Mouse (Mus musculus): ENCODE results near the gene Gm17660. TPM values are rescaled to one million over a fixed set of nuclear protein-coding genes. Genes with fewer than 3 reads are reported as not detected.

Gene Gm17660
- polyA plus RNA-seq, 1 experiment from 2014 or later: 0.44 TPM

DNA sequence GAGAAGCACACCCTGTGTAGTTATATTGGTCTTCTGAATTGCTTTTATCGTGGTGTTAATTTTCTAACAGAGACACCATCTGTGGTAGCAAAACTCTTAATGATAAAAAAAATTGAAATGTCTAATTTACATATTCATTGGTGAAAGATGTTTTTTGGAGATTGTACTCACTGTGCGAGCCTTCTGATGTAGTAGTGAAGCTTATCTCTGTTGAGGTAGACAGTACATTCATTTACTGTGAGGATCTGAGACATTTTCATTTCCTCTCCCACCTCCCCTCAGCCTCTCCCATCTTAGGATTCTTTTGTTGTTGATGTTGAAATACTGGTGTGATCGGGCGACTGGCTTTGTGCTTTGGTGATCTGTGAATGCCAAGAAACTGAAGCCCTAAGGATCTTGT, 6.4 kb downstream of the Gm17660 start:
- no peak overlapping the region for H3K27ac ChIP-seq (ENCODE audit: low read depth, low read length)

DNA sequence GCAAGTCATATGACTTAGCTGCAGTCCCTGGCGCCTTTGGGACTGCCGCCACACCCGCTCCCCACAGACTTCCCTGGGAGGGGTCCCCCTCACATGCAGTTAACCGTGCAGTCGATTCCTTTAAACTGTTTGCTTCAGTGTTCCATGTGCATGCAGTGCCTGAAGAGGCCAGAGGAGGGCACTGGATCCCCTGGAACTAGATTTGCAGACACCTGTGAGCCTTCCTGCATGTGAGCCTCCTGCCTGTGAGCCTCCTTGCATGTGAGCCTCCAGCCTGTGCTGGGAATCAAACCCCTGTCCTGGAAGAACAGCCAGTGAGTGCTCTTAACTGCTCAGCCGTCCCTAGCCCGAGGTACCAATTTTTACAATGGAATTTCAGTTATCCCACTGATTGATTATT, 8.7 kb downstream of the Gm17660 start:
- H3K4me3 ChIP-seq (ENCODE audit: low read depth, low read length): no peak overlapping the region
- H3K9me3 ChIP-seq (ENCODE audit: control insufficient read depth, low read length): no peaks in the 10 kb centered on the region
- H3K36me3 ChIP-seq (ENCODE audit: control insufficient read depth, insufficient read depth, low read length): peaks cover 6% of the 10 kb centered on the region; the same call in 1 of the 2 replicates
- H3K27me3 ChIP-seq (ENCODE audit: control insufficient read depth, insufficient read depth, low read length): no peaks in the 10 kb centered on the region
- no peak overlapping the region for H3K9ac ChIP-seq (replicated peaks; ENCODE audit: low read depth, low read length)
- H3K27ac ChIP-seq (ENCODE audit: low read depth, low read length): no peak overlapping the region
- no peak overlapping the region for H3K4me2 ChIP-seq (ENCODE audit: low read depth, low read length)
- 87% methylated on average over 7 of the region's 7 CpGs for WGBS
- H3K4me1 ChIP-seq (ENCODE audit: control insufficient read depth, insufficient read depth, low read length): no peaks in the 10 kb centered on the region
- no peak; the same call in 1 of the 2 replicates for ATAC-seq (ENCODE audit: low read depth)

More for the DNA sequence above, 6.4 kb downstream of the Gm17660 start:
- no peak for ATAC-seq (ENCODE audit: low read depth)
- no peaks in the 10 kb centered on the region for H3K27me3 ChIP-seq (ENCODE audit: control insufficient read depth, insufficient read depth, low read length)
- H3K9ac ChIP-seq (replicated peaks; ENCODE audit: low read depth, low read length): no peak overlapping the region
- 58% methylated on average over 4 of the region's 4 CpGs for WGBS
- no peaks in the 10 kb centered on the region for H3K9me3 ChIP-seq (ENCODE audit: control insufficient read depth, low read length)
- H3K4me2 ChIP-seq (ENCODE audit: low read depth, low read length): no peak overlapping the region
- no peaks in the 10 kb centered on the region for H3K4me1 ChIP-seq (ENCODE audit: control insufficient read depth, insufficient read depth, low read length)
- H3K36me3 ChIP-seq (ENCODE audit: control insufficient read depth, insufficient read depth, low read length): no peaks in the 10 kb centered on the region
- H3K4me3 ChIP-seq (ENCODE audit: low read depth, low read length): no peak overlapping the region

DNA sequence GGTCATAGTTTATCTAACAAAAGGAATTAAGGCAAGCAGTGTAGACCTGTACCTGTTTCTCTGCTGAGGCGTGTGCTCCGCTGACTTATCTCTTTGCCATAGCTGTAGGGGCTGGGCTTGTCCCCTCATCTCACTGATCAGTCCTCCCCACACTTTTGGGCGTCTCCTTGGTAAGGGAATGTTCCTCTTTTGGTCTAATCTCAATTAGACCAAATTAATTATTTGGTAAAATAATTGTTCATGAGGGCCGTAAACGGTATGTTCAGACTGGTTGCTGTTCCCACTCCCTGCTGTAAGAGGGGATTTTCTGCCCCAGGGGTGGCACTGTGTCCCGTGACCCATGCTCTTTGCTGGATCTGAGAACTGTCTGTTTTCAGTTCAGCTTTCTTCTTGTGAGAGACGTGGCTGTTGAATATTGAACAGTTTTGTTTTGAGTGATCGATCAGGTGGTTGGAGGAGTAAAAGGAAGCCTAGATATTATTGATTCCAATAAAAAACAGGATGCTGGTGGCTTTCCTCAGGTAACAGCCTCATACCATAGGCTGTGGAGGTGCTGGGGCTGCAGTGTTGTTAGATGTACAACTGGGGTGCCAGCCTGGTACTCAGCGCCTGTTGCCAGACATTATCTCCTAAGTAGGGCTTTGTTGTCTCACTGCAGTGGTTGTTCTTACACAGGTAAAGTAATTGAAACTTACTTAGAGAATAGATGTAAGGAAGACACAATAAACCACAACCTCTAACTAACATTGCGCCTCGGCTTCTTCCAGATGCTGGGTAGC, 14.4 kb downstream of the Gm17660 start:
- no peak overlapping the region for H3K4me2 ChIP-seq (ENCODE audit: low read depth, low read length)
- peaks cover 30% of the 10 kb centered on the region for H3K36me3 ChIP-seq (ENCODE audit: control insufficient read depth, insufficient read depth, low read length)

DNA sequence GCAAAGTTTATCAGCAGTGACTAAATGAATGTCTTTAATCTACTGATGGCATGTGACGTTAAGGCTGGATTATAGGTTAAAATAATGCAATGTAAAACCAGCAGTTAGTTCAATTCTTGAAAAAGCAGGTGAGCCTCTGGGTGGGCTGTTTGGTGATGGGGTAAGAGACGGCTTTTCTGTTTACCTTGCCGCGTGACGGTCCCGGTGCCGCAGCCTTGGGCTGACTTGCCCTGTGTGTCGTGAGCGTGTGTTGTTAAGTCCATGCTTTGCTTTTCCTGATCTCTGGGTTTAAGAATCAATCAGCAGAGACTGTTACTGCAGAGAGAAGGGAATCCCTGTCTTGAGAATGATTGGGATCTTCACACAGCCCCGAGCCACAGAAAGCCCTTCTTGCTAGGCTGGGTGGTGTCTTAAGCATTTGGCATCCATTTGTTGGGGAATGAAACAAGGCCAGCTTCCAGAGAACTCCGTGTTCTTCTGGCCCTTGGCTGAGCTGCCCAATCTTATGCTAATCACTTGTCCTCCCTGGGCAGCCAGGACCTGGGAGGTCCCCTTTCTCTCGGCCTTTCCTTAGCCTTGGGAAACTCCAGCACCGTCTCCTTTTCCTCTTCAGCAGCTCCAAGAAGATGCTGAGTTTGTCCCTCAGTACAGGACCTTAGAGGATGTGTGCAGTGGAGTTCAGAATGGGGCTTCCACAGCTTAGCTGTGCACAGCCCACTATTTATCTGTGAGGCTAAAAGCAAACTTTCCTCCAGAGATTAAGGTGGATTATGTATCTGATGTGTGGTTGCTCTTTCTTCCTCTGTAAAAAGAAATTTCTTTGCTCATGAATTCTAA, 15.3 kb downstream of the Gm17660 start:
- Histone ChIP-seq H3K36me3 (ENCODE audit: control insufficient read depth, insufficient read depth, low read length) (peaks cover 30% of the 10 kb centered on the region), H3K9ac (replicated peaks; ENCODE audit: low read depth, low read length) (no peak overlapping the region), H3K4me2 (ENCODE audit: low read depth, low read length) (no peak overlapping the region), H3K9me3 (ENCODE audit: control insufficient read depth, low read length) (no peaks in the 10 kb centered on the region), H3K27me3 (ENCODE audit: control insufficient read depth, insufficient read depth, low read length) (no peaks in the 10 kb centered on the region), H3K4me3 (ENCODE audit: low read depth, low read length) (no peak overlapping the region), H3K27ac (ENCODE audit: low read depth, low read length) (no peak overlapping the region), H3K4me1 (ENCODE audit: control insufficient read depth, insufficient read depth, low read length) (no peaks in the 10 kb centered on the region)
- no peak for ATAC-seq (ENCODE audit: low read depth)
- WGBS: 88% methylated on average over 13 of the region's 13 CpGs

More for the DNA sequence above, 14.4 kb downstream of the Gm17660 start:
- Histone ChIP-seq H3K27ac (ENCODE audit: low read depth, low read length) (no peak overlapping the region), H3K9ac (replicated peaks; ENCODE audit: low read depth, low read length) (no peak overlapping the region), H3K9me3 (ENCODE audit: control insufficient read depth, low read length) (no peaks in the 10 kb centered on the region), H3K27me3 (ENCODE audit: control insufficient read depth, insufficient read depth, low read length) (no peaks in the 10 kb centered on the region), H3K4me1 (ENCODE audit: control insufficient read depth, insufficient read depth, low read length) (no peaks in the 10 kb centered on the region), H3K4me3 (ENCODE audit: low read depth, low read length) (no peak overlapping the region)
- WGBS: 93% methylated on average over 11 of the region's 11 CpGs
- no peak for ATAC-seq (ENCODE audit: low read depth)

DNA sequence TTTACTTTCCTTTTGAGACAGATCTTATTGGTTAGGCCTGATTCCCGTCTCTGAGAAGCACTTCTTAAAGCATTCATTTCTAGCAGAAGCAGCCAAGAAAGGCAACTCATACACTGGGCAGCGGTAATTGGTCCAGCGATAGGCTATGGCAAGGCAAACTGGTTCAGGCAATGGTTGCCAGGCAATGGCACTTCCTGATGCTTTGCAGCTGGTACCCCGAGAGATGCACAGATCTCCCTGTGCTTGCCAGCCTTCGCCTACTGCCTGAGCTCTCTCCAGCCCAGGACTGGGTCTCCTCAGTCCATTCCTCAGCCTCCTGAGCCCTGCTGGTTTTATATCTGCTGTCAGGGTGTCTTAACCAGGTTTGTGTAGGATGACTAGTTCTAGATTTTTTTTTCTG, 17.0 kb downstream of the Gm17660 start:
- ATAC-seq (ENCODE audit: low read depth): no peak

DNA sequence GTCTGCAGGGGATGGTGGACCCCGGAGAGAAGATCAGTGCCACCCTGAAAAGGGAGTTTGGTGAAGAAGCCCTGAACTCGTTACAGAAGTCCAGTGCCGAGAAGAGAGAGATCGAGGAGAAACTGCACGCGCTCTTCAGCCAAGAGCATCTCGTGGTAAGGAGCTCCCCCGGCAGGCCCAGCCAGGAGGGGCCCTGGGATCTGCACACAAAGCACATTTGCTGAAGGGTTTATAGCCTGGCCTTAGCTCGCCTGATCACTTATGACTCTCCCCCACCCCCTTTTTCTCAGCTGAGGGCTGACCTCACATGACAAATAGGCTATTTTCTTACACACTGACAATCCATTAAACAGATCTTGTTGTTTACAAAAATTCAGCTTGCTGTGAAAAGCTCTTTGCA, 17.8 kb downstream of the Gm17660 start:
- Histone ChIP-seq H3K4me2 (ENCODE audit: low read depth, low read length) (no peak overlapping the region), H3K27ac (ENCODE audit: low read depth, low read length) (no peak overlapping the region), H3K36me3 (ENCODE audit: control insufficient read depth, insufficient read depth, low read length) (peaks cover 31% of the 10 kb centered on the region), H3K9ac (replicated peaks; ENCODE audit: low read depth, low read length) (no peak overlapping the region), H3K27me3 (ENCODE audit: control insufficient read depth, insufficient read depth, low read length) (no peaks in the 10 kb centered on the region), H3K9me3 (ENCODE audit: control insufficient read depth, low read length) (no peaks in the 10 kb centered on the region), H3K4me1 (ENCODE audit: control insufficient read depth, insufficient read depth, low read length) (no peaks in the 10 kb centered on the region), H3K4me3 (ENCODE audit: low read depth, low read length) (no peak overlapping the region)
- WGBS: 54% methylated on average over 9 of the region's 9 CpGs
- ATAC-seq (ENCODE audit: low read depth): peak; percentile 77; the same call in 1 of the 2 replicates

More for the DNA sequence above, 17.0 kb downstream of the Gm17660 start:
- Histone ChIP-seq H3K9ac (replicated peaks; ENCODE audit: low read depth, low read length) (no peak overlapping the region), H3K4me2 (ENCODE audit: low read depth, low read length) (no peak overlapping the region), H3K4me1 (ENCODE audit: control insufficient read depth, insufficient read depth, low read length) (no peaks in the 10 kb centered on the region), H3K27me3 (ENCODE audit: control insufficient read depth, insufficient read depth, low read length) (no peaks in the 10 kb centered on the region), H3K36me3 (ENCODE audit: control insufficient read depth, insufficient read depth, low read length) (peaks cover 34% of the 10 kb centered on the region), H3K9me3 (ENCODE audit: control insufficient read depth, low read length) (no peaks in the 10 kb centered on the region), H3K4me3 (ENCODE audit: low read depth, low read length) (no peak overlapping the region), H3K27ac (ENCODE audit: low read depth, low read length) (no peak overlapping the region)
- 72% methylated on average over 5 of the region's 5 CpGs for WGBS

DNA sequence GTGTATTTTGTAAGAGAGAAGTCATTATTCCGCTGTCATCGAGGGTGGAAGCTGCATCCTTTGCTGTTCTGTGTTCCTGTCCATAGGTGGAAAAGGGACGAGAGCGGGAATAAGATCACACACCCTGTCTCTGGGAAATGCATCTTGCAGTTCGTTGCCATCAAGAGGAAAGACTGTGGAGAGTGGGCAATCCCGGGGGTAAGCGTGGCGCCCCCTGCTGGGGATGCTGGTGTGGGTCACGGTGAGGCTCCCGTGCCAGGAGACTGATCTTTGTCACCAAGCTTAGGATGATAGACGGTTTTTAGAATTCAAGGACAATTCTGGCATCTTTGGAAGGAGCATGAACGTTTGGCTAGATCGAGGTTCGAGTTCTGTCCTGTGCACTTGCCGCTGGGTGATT, 19.4 kb downstream of the Gm17660 start:
- H3K27ac ChIP-seq (ENCODE audit: low read depth, low read length): no peak overlapping the region
- H3K9ac ChIP-seq (replicated peaks; ENCODE audit: low read depth, low read length): no peak overlapping the region
- 72% methylated on average over 15 of the region's 15 CpGs for WGBS

DNA sequence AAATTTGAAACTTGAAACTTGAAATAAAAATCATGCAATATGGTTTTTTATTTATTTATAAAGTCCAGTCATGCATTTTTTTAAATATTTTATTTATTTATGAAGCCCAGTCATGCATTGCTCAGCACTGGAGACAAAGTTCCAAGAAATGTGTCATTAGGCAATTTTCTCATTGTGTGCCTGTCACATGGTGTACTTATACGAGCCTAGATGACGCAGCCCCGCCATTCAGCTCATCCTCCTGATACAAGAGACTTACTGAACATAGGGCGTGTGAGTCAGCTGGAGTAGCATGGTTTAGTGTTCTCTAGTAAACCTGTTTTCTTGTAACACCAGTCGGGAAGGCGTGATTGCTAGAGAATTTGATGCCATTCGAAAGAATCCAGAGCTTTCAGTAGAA, 21.1 kb downstream of the Gm17660 start:
- Histone ChIP-seq H3K4me2 (ENCODE audit: low read depth, low read length) (no peak overlapping the region), H3K9me3 (ENCODE audit: control insufficient read depth, low read length) (no peaks in the 10 kb centered on the region), H3K4me1 (ENCODE audit: control insufficient read depth, insufficient read depth, low read length) (no peaks in the 10 kb centered on the region), H3K4me3 (ENCODE audit: low read depth, low read length) (no peak overlapping the region), H3K27me3 (ENCODE audit: control insufficient read depth, insufficient read depth, low read length) (no peaks in the 10 kb centered on the region), H3K9ac (replicated peaks; ENCODE audit: low read depth, low read length) (no peak overlapping the region), H3K27ac (ENCODE audit: low read depth, low read length) (no peak overlapping the region), H3K36me3 (ENCODE audit: control insufficient read depth, insufficient read depth, low read length) (peaks cover 9% of the 10 kb centered on the region; the same call in 1 of the 2 replicates)
- 88% methylated on average over 7 of the region's 7 CpGs for WGBS
- ATAC-seq (ENCODE audit: low read depth): no peak

More for the DNA sequence above, 19.4 kb downstream of the Gm17660 start:
- Histone ChIP-seq H3K9me3 (ENCODE audit: control insufficient read depth, low read length) (no peaks in the 10 kb centered on the region), H3K4me3 (ENCODE audit: low read depth, low read length) (no peak overlapping the region), H3K27me3 (ENCODE audit: control insufficient read depth, insufficient read depth, low read length) (no peaks in the 10 kb centered on the region), H3K36me3 (ENCODE audit: control insufficient read depth, insufficient read depth, low read length) (peaks cover 22% of the 10 kb centered on the region), H3K4me2 (ENCODE audit: low read depth, low read length) (no peak overlapping the region), H3K4me1 (ENCODE audit: control insufficient read depth, insufficient read depth, low read length) (no peaks in the 10 kb centered on the region)
- no peak for ATAC-seq (ENCODE audit: low read depth)

DNA sequence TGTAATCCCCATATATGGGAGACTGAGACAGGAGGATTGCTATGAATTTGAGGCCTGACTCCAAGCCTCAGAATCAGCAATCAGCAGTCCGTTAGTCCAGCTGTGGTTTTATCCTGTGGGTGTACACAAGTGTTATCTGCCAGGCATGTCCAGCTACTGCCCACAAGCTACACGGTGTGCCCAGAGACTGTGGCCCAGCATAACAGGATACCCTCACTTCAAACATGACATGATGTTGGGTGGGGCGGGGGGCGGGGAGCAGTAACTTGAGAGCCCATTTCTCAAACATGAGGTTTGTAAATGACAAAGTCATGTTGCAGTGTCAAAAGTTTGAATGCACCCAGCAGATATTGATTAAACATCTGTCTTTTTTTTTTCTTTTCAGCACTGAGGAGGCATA, 21.6 kb downstream of the Gm17660 start:
- Histone ChIP-seq H3K4me1 (ENCODE audit: control insufficient read depth, insufficient read depth, low read length) (no peaks in the 10 kb centered on the region), H3K9ac (replicated peaks; ENCODE audit: low read depth, low read length) (no peak overlapping the region), H3K9me3 (ENCODE audit: control insufficient read depth, low read length) (no peaks in the 10 kb centered on the region), H3K27ac (ENCODE audit: low read depth, low read length) (no peak overlapping the region), H3K27me3 (ENCODE audit: control insufficient read depth, insufficient read depth, low read length) (no peaks in the 10 kb centered on the region), H3K36me3 (ENCODE audit: control insufficient read depth, insufficient read depth, low read length) (peaks cover 13% of the 10 kb centered on the region; the same call in 1 of the 2 replicates), H3K4me3 (ENCODE audit: low read depth, low read length) (no peak overlapping the region), H3K4me2 (ENCODE audit: low read depth, low read length) (no peak overlapping the region)
- ATAC-seq (ENCODE audit: low read depth): no peak
- 95% methylated on average over 4 of the region's 4 CpGs for WGBS
